Mouse (Mus musculus) midbrain, embryonic 11.5 days (tissue): ENCODE results near the gene Neurod6. TPM values are rescaled to one million over a fixed set of nuclear protein-coding genes. Genes with fewer than 3 reads are reported as not detected.
A peak's percentile ranks its signal among the peaks of the same experiment; 100 is the strongest.

Source experiments
- ATAC-seq: fragments of 200-750 bp; cut with Nextera tagmentation; 2 replicates; pipeline ENCODE4 v1.8.0; 2017; ENCODE audit warnings: moderate TSS enrichment, moderate library complexity; ENCODE audit not compliant: low FRiP score
- DNase-seq: peaks from one replicate; pipeline ENCODE4 v3.0.0; 2015; ENCODE audit warnings: low spot score; ENCODE audit errors: missing footprints
- H3K27ac ChIP-seq: fragments of 300-500 bp; sonication (generic); 2 replicates; pipeline ENCODE4 v1.5.1; 2014; ENCODE audit warnings: low read depth, low read length
- H3K27me3 ChIP-seq: fragments of 300-500 bp; sonication (generic); 2 replicates; pipeline ENCODE4 v1.6.1; 2014; ENCODE audit warnings: mild to moderate bottlenecking, low read length, moderate library complexity, mixed read lengths; ENCODE audit not compliant: control insufficient read depth, insufficient read depth
- H3K36me3 ChIP-seq: fragments of 300-500 bp; sonication (generic); 2 replicates; pipeline ENCODE4 v1.6.1; 2014; ENCODE audit warnings: mild to moderate bottlenecking, low read length, moderate library complexity, mixed read lengths; ENCODE audit not compliant: control insufficient read depth, insufficient read depth
- H3K4me1 ChIP-seq: fragments of 300-500 bp; sonication (generic); 2 replicates; pipeline ENCODE4 v1.6.1; 2014; ENCODE audit warnings: low read length; ENCODE audit not compliant: control insufficient read depth, insufficient read depth
- H3K4me2 ChIP-seq: fragments of 300-500 bp; sonication (generic); 2 replicates; pipeline ENCODE4 v1.6.1; 2014; ENCODE audit warnings: mild to moderate bottlenecking, moderate library complexity
- H3K4me3 ChIP-seq: fragments of 300-500 bp; sonication (generic); 2 replicates; pipeline ENCODE4 v1.5.1; 2014; ENCODE audit warnings: low read depth, low read length
- H3K9ac ChIP-seq: fragments of 300-500 bp; sonication (generic); 2 replicates; pipeline ENCODE4 v1.6.1; 2014; ENCODE audit warnings: low read length
- H3K9me3 ChIP-seq: fragments of 300-500 bp; sonication (generic); 2 replicates; pipeline ENCODE4 v1.6.1; 2016; ENCODE audit warnings: low read length; ENCODE audit not compliant: control insufficient read depth
- WGBS: fragments of 180-500 bp; shearing (Covaris S2); extraction: QIAGEN DNeasy Blood & Tissue Kit; methylation state at CpG from one replicate; pipeline ENCODE4 v1.1.7; 2014; 5-methylcytosine and 5-hydroxymethylcytosine counted together
- polyA plus RNA-seq: library from polyadenylated mRNA; unstranded; fragments of >200 nt; fragmentation: Nextera tagmentation; extraction: Ambion mirVana; gene quantifications from 2 replicates; pipeline ENCODE4 v1.2.1, GENCODE M21; 2014

Gene Neurod6
- polyA plus RNA-seq, 1 experiment from 2014 or later = 0.31 TPM

- Histone ChIP-seq H3K9ac (no peak overlapping the region), H3K9me3 (no peaks in the 10 kb centered on the region), H3K4me3 (no peak overlapping the region), H3K27me3 (no peaks in the 10 kb centered on the region), H3K4me1 (peaks cover 4% of the 10 kb centered on the region; the same call in 1 of the 2 replicates), H3K27ac (no peak overlapping the region), H3K4me2 (no peak overlapping the region), H3K36me3 (no peaks in the 10 kb centered on the region)
- WGBS = 87% methylated on average over 8 of the region's 8 CpGs
- DNase-seq (no peak), ATAC-seq (no peak)
These were observed 31.5 kb downstream of the Neurod6 start for GRCm38 (mm10) chr6:55649581-55649980.

DNA sequence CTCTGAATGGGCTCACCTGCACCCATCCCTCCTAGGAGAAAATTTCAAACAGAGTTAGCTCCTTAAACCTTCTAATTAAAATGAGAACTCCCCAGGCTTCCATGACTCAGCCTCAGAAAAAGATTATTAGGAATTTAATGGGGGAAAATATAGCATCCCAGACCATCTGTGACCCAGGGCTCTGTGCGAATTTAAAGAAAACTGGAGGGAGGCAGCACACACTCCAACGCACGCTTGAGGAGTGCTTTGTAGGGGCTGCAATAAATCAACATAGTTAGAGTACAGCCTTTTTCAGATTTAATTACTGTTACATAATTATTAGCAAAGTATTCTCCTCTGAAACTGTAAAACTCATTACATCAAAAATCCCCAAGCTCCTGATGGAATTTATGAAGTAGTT lies 32.2 kb downstream of the Neurod6 start:
- DNase-seq (no peak), ATAC-seq (no peak)
- Histone ChIP-seq H3K27me3 (no peaks in the 10 kb centered on the region), H3K9me3 (no peaks in the 10 kb centered on the region), H3K9ac (no peak overlapping the region), H3K4me3 (no peak overlapping the region), H3K36me3 (no peaks in the 10 kb centered on the region), H3K4me1 (peaks cover 4% of the 10 kb centered on the region; the same call in 1 of the 2 replicates), H3K27ac (no peak overlapping the region), H3K4me2 (no peak overlapping the region)
- 73% methylated on average over 3 of the region's 3 CpGs for WGBS

DNA sequence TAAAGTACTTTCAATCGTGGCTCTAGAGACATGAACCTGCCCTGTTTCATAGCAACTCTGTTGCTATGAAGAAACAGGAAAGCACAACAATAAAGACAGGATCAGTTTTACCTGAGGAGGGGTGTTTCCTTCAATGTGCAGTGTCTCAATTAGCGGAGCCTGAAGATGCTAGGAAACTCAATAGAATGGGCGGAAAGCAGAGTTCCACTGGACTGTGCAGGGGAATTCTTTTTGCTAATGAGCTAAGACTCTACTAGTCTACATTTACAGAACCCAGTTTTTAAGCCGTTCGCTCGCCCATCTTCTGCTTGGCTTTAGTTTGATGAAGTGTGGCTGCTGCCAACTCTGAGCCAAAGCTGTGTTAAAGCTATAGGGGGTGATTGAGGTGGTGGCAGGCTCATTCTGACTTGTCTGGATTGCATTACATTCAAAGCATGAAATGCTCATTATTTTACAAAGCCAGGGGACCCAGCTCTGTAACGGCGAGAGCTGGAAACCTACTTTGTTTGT lies 33.2 kb downstream of the Neurod6 start:
- Histone ChIP-seq H3K27me3 (no peaks in the 10 kb centered on the region), H3K4me3 (no peak overlapping the region), H3K4me2 (no peak overlapping the region), H3K4me1 (peaks cover 6% of the 10 kb centered on the region; the same call in 1 of the 2 replicates), H3K9me3 (no peaks in the 10 kb centered on the region), H3K36me3 (no peaks in the 10 kb centered on the region), H3K9ac (no peak overlapping the region), H3K27ac (no peak overlapping the region)
- no peak for DNase-seq
- no peak for ATAC-seq
- 70% methylated on average over 8 of the region's 8 CpGs for WGBS

DNA sequence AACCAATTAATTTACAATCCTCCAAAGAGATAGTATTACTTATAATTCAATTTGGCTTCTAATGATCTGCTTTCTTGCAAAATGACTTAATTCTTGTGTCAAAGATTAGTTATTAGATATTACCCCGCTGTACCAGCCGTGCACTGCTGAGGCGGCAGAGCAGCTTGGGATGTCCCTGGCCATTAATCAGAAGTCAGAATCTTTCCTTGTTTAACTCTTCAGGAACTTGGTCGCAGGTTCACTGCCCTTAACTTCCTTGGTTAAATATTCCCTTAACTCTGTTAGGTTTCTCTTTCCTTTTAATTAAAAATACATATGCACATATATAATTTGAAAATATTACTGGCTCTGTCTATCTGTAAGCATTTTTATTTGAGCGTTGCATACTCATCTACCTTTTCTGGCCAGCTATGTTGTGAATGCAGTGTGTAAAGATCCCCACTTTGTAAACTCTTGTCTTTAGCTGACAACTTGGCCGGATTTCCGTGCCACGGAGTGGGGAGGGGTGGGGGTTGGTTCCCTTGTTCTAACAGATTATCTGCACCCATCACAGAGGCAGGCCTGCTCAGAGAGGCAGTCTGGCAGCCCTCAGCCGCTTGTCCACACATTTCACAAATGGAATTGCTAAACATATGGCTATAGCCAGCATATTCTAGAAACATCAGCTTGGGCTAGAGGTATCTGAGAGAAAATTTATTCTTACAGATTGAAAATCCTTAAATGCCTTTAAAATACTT lies 34.1 kb downstream of the Neurod6 start:
- H3K27ac ChIP-seq = no peak overlapping the region
- no peaks in the 10 kb centered on the region for H3K36me3 ChIP-seq
- ATAC-seq (peak; percentile 49; the same call in 1 of the 2 replicates), DNase-seq (no peak)
- no peaks in the 10 kb centered on the region for H3K27me3 ChIP-seq
- H3K4me3 ChIP-seq = no peak overlapping the region
- peaks cover 6% of the 10 kb centered on the region; the same call in 1 of the 2 replicates for H3K4me1 ChIP-seq
- 65% methylated on average over 9 of the region's 9 CpGs for WGBS
- H3K4me2 ChIP-seq = no peak overlapping the region
- no peaks in the 10 kb centered on the region for H3K9me3 ChIP-seq
- no peak overlapping the region for H3K9ac ChIP-seq

DNA sequence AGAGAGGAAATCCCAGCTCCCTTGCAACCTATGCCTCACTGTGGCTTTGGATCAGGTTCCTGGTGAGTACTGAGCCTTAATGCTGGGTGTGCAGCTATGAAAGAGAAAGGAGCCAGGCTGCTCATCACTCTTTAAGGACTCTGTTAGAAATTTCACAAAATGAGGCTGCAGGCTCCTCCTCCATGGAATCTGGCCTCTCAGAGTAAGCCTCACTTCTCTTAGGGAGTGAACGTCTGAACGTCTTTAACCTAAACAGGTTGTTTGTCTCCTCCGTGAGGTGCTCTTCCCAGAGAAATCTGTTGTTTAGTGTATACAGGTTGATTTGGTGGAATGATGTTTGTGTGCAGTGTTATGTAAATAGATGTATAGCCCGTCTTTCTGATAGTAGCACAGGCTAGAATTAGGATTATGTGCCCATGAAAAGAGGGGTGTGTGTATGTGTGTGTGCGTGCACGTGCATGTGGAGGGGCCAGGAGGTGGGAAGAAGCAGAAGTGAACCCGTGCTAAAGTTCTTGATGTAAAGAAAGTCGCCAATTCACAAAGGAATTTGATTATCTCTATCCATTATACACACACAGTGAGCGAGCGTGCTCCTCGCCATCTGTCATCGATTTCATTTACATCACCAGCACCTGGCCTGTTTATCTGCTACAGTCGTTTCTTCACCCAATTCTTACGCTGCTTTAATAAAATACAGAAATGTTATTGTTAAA lies 34.8 kb downstream of the Neurod6 start:
- Histone ChIP-seq H3K4me1 (peaks cover 6% of the 10 kb centered on the region; the same call in 1 of the 2 replicates), H3K4me3 (no peak overlapping the region), H3K36me3 (no peaks in the 10 kb centered on the region), H3K4me2 (no peak overlapping the region), H3K9me3 (no peaks in the 10 kb centered on the region), H3K27me3 (no peaks in the 10 kb centered on the region), H3K9ac (no peak overlapping the region), H3K27ac (no peak overlapping the region)
- ATAC-seq = peak; percentile 56
- 77% methylated on average over 14 of the region's 14 CpGs for WGBS
- no peak for DNase-seq

DNA sequence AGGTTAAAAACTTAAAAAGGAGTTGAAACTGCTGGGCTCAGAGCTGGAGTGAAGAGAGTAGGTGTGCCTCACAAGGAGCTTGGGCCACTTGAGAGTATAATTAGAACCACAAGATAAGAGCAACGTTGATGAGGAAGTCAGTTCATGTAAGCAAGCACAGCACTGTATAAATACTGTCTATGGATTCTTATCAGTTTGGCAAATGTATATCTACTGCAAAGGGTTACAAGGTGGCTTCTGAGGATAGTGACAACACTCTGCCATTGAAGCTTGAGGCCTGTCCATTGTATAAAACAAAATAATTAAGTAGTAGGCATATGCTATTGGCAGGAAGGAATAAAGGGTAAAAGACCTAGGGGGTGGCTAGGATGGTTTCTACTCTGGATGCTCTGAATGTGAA lies 46.4 kb downstream of the Neurod6 start:
- no peak for ATAC-seq
- Histone ChIP-seq H3K9ac (no peak overlapping the region), H3K4me3 (no peak overlapping the region), H3K4me2 (no peak overlapping the region), H3K9me3 (no peaks in the 10 kb centered on the region), H3K36me3 (no peaks in the 10 kb centered on the region), H3K27me3 (no peaks in the 10 kb centered on the region), H3K4me1 (no peaks in the 10 kb centered on the region), H3K27ac (no peak overlapping the region)
- WGBS = 85% methylated on average over 1 of the region's 1 CpGs
- no peak for DNase-seq

Other genes starting within 250 kb of the Neurod6 start
- 17.6 and 20.4 TPM in 2 replicates for gene Adcyap1r1, start 229.3 kb downstream of the Neurod6 start, polyA plus RNA-seq
- gene Itprid1, start 155.6 kb upstream of the Neurod6 start, polyA plus RNA-seq = 0.07 and 0.08 TPM in 2 replicates